Mouse (Mus musculus) embryo, embryonic 11 days (tissue): Measurements from ENCODE around the gene Ttyh3.

ENCODE experiments used
- DNase-seq: peaks from one replicate; pipeline ENCODE4 v3.0.0-alpha.2; 2015

Ttyh3 gene

DNA sequence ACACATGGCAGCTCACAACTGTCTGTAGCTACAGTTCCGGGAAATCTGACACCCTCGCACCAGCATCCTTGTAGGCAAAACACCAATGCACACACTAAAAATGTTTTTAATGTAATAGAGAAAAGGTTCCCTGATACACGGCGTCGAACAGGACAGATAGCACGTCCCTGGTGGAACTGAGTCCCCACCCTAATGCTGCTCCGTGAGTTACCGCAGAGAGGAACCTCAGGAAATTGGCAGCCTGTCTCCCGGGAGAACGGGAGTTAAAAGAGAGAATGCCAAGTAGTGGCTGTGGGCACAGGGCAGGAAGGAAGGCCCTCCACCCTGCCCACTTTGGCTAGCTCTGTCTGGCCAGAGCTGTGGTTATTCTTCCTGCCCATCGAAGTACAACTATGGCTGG, 2.4 kb upstream of the Ttyh3 start:
- no peak for DNase-seq

DNA sequence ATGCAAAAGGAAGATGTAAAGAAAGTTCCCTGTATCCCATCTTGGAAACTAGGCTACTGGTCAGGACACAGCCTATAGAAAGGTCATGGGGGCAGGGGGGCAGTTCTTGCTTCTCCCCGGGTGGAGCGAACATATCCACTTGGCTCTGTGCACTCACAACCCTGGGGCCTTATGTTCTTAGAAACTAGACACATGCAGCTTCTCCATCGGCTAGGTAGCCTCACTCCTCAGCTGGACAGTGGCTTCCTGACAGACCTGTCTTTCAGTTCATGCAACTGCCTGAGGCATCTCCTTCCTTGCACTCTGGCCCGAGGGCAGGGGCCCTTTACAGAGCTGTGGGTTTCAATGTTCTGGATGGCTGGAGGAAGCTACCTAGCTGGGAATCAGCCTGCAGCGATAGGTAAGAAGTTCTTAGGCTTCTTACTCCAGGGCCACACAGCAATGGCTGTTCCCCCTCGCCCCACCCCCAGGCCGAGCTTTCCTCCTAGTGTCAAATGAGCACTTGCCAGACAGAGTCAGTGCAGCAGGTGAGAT, 1.1 kb upstream of the Ttyh3 start:
- no peak for DNase-seq

DNA sequence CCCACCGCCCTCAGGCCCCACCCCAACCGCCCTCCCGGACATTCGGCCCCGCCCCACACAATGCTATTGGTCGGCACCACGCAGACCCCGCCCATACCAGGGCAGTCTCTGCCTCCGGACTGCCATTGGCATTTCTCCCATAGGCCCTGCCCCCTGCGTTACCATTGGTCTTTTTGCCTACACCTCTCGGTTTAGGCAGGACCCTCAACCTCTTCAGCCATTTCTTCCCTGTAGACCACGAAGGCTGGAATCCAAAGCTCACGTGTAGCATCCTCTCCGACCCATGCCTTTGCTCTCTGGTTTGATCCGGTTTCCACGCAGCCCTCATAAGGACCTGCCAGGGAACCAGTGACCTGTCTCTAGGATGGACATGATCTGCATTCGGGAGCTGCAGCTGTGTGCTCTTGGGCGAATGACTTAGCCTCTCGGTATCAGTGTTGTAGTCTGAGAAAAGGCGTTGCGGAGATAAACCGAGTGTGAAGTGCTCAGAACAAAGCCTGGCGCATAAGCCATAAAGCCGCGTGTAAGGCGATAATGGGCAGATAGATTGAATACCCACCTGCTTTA, 353 bp upstream of the Ttyh3 start:
- DNase-seq, result peak; percentile 99

DNA sequence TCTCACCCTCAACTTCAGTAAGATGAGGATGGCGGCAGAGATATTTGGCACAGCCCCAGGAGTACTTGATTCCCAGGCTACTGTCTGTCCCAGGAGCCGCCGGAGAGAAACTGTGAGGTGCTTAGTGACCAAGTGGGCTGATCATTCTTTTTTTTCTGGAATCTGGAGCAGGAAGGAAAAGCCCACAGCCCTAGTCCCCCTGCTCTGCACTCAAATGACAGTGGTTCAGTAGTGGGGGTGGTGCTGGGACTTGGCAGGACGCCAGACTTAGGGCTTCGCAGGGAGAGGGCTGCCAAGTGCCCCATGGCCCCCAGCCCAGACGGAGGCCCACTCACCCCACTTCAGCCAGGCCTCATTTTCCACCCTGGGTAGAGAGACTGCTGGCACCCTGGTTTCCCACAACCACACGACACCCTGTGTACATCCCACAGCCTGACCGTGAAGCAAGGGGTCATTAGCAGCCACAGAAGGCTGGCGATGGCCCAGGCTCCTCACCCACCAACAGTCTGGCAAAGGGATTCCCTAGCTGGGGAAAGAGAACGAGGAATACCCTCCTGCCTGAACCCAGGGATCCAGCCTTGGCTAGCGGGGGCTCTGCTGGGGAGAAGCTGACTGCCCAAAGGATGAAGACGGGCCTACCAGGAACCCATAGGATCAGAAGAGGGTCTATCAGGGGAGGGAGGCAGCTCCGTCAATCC, 861 bp downstream of the Ttyh3 start:
- DNase-seq, result peak; percentile 59

DNA sequence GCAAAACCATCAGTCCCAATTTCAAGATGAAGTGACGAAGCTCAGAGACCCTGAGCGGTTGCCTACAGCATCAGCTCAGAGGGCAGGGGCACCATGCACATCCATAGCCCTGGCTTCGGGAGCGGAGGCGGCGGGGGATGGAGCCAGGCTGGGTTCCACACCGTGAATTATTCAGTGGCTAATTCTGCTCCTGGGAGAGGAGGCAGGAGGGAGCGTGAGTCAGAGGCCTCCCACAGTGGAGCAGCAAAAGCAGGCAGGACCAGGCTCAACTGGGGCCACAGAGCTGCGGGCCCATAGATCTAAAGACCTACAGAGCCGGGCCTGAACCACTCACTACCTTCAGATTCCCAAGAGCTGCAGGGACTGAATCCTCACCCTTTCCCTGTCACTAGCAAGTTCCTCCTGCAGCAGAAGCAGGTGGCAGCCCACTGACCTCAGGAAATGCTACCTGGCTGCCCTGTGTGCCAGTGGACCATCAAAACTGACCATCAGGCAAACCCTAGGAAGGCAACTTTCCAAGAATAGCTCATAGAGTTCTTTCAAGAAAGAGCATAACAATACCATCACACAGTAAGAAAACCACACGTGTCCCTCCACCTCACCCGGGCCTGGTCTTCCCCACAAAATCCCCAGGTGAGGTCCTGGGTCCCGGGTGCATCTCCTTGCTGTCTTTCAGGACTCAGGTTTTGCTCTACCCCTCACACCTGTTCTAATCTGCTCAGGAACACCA, 1.6 kb downstream of the Ttyh3 start:
- no peak for DNase-seq

DNA sequence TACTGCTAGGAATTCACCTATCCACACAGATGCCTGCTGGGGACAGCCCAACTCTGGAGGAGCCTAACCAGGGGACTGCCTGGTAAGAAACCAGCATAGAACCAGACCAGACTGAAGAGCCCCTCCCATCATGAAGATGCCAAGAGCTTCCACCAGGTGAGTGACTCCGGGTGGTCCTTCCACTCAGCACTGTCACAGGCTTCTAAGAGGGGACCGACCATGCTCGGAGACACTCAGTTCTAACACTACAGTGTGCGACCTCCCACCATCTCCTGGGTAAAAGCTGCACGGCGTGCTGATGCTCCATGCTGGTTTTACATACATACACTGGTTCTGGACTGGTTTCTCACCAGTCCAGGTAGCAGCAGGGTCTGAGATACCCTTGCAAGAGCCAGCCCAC, 2.7 kb downstream of the Ttyh3 start:
- DNase-seq, result no peak

DNA sequence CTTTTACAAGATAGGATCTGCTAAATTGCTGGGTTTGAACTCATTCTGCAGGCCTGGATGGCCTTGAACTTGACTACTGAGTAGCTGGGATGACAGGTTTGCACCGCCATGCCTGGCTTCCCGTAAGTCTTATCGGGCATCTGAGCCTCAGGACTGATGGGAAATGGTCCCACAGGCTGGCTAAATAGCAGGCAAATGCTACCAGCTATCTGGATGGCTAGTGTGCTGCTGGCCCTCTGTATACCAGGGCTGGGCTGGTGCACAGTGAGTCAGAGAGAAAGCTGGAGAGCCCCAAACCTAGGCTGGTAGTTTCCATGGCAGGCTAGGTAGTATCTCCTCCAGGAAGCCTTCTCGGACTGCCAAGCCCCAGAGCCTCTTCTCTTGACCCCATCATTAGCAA, 3.4 kb downstream of the Ttyh3 start:
- DNase-seq, result no peak

DNA sequence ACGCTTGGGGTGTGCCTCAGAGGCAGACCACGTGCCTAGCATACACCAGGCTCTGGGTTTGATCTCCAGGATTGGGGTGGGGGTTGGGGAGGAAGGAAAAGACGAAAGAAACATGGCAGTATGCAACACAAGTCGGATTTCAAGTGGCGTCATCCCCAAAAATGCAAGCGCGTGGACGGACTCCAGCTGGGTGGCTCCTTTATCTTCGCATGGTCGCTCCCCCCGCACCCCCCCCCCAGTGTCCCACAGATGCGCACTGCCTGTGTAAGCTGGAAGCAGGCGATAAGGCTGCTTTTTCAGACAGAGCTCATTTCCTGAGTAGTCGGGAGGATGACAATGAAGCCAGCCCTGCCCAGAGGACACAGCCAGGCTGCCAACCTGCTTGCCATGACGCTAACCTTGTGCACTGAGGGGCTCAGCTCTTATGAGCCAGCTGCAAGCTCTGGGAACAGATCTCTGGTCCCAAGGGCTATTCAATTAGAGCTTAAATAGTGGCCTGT, 4.1 kb downstream of the Ttyh3 start:
- DNase-seq, result no peak

DNA sequence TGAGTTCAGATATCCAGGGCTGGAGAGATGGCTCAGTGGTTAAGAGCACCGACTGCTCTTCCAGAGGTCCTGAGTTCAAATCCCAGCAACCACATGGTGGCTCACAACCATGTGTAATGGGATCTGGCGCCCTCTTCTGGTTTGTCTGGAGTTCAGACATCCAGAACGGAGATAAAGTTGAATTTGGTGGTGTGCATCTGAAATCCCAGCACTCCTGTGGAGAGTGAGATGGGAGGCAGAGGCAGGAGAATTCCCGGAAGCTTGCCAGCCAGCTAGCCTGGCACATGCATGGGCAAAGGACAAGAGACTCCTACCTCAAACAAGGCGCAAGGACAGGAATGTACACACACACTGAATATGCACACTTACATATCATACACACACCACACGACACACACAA, 4.6 kb downstream of the Ttyh3 start:
- no peak for DNase-seq

DNA sequence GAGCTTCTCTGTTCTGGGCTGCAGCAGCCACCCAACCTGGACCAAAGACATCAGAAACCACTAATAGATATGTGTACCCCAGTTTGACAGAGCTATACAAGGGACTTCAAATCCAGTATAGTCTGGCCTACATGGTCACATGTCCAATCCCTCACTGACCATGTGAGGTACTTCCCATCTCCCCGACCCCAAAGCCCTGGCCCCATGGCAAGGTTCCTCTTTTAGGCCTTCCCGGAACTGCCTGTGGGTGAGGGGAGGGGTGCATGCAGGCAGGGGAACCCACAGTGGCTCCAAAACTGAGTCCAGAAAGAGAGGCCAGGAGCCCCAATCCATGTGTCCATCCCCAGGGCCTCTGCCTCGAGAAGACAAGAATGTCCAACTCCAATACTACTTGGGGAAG, 6.8 kb downstream of the Ttyh3 start:
- no peak for DNase-seq

DNA sequence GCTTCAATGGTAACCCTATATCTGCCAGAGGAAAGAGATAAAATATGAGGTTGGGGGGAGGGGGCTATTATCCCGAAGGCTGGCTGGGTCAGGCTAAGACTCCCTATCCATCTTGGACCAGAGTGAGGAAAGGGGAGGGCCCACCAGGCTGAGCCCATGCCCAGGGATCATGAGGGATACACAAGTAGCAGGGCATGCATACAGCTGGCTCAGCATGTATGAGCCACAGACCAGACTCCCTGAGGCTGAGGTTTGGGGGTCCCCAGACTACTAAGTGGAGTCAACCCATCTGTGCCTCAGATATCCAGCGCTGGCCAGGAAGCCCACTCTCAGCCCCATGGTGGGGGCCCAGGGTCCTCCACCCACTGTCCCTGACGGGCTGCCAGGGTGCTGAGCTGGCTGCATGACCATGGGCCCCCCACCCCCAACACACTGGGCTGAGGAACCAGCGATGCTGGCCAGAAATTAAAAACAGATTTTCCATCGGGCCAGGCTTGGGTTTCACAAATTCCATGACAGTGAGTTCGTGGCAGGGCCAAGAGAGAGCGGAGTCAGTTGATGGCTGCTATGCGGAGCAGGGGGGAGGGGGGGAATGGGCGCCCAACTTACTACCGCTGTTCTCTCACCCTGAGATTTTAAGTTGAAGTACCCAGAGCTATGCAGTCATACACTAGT, 7.4 kb downstream of the Ttyh3 start:
- peak; percentile 76 for DNase-seq

DNA sequence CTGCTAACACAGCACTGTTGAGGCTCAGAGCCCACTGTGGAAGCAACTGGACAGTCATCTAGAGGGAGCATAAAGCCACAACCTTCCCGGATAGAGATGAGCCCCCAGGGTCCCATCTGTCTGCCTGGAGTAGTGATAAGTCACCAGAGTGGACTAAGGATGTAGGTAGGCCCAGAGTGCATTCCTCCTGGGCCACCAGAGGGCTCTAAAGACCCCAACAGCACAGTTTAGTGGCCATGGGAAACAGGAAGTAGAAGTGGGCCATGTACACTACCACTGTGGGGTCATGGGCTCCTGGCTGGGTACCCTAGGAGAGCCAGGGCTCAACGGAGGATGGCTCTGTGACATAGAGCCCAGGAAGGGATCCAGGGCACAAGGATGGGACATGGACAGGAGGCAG, 8.0 kb downstream of the Ttyh3 start:
- no peak for DNase-seq

DNA sequence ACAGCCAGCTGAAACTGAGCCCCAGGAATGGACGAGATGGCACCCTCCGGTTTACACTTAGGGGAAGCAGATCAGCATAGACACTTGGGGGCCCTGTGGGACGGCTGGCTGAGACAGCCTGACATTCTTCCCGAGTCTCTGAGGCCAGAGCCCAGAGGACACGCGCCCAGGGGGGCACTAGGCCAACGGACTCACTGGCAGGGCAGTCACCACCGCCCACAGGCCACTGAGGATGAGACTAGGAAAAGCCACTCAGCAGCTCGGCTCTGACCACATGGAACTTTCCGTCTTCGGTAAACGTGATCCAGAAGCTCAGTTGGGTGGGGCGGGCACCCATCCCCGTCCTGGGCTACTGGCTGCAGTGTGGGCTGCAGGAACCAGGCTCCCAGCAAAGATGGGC, 9.0 kb downstream of the Ttyh3 start:
- no peak for DNase-seq

DNA sequence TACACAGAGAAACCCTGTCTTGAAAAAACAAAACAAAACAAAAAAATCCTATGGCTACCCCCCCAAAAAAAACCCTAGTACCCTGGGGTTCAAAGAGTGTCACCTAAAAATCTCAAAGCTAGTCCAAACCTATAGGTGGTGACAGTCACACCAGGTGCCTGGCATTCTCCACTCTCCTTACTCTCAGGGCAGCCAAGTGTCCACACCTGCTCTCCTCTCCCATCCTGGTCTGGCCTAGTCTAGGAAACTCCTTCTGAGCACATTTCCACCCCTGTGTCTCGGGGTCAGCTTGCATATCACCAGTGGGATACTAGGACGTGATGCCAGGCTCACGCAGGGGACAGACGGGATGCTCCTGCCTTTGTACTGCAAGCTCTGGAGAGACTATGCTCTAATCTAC, 9.5 kb downstream of the Ttyh3 start:
- no peak for DNase-seq

DNA sequence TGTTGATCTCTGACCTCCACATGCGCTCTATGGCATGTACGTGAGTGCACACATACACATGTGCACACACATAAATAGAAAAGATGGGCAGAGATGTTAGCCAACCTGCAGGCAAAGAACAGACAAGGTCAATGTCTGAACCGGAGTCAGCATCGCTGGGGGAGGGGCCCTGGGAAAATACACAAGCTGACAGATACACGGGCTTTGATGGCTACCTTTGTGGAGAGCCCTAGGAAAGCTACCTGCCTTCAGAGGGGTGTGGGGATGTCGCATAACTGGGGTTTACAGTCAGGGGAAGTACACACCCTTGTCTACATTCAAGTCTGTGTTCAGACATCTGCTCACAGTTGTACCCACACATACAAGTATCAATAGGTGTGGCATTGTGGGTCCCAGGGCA, 10.3 kb downstream of the Ttyh3 start:
- DNase-seq, result no peak

DNA sequence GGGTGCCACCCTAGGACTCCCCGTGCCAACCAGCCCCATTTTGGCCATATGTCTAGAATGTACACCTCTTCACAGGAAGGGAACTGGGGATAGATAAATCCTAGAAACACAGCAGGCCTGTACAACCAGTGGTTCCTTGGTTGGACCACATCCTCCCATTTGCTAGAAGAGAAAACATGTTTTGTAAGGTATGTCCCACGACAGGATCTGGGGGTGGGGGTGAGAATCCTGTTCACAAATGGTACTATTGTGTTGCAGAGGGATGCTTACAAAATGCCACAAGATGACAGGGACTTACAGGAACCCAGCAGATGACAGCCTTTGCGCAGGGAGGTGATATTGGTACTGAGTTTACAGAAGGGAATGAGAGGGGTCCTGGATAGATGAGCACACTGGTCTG, 10.8 kb downstream of the Ttyh3 start:
- DNase-seq, result no peak

DNA sequence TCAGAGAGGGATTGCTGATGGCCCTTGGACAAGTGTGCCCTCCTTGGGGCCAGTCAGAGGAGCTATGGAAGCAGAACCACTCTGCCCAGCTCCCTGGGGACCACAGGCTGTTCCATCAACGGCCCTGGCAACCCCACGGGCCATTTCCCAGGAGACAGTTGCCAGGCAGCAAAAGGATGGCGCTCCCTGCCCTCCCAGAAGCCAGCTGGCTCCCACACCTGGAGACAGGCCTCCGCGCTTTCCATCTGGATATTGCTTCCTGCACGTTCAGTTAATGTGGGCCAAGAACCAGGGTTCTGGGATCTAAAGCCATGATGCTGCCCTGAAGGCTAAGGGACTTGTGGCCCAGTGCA, 11.8 kb downstream of the Ttyh3 start:
- no peak for DNase-seq

DNA sequence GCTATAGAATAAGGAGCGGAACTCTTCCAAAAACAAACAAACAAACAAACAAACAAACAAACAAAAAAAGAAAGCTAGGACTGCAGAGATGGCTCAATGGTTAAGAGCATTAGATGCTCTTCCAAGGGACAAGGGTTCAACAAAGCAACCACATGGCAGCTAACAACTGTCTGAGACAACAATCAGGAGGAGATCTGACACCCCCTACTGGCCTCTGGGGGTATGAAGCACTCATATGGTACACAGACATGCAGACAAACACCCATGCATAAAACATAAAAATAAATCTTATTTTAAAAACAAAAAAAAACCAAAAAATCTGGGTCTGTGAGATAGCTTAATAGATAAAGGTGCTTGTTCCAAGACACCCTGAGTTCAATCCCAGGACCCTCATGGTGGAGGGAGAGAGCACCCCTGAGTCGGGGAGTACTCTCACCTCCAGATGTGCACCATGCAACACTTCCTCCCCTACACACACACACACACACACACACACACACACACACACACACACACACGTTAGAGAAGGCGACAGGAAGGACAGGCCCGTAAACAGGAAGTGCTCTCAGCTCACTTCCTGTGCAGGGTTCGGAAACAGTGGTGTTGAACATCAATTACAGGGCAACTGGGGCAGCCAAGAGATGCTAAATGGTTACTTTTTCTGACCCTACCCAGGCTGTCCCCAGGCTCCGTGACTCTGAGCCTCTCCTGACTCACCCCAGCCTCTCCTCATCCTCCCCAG, 12.3 kb downstream of the Ttyh3 start:
- DNase-seq, result no peak

DNA sequence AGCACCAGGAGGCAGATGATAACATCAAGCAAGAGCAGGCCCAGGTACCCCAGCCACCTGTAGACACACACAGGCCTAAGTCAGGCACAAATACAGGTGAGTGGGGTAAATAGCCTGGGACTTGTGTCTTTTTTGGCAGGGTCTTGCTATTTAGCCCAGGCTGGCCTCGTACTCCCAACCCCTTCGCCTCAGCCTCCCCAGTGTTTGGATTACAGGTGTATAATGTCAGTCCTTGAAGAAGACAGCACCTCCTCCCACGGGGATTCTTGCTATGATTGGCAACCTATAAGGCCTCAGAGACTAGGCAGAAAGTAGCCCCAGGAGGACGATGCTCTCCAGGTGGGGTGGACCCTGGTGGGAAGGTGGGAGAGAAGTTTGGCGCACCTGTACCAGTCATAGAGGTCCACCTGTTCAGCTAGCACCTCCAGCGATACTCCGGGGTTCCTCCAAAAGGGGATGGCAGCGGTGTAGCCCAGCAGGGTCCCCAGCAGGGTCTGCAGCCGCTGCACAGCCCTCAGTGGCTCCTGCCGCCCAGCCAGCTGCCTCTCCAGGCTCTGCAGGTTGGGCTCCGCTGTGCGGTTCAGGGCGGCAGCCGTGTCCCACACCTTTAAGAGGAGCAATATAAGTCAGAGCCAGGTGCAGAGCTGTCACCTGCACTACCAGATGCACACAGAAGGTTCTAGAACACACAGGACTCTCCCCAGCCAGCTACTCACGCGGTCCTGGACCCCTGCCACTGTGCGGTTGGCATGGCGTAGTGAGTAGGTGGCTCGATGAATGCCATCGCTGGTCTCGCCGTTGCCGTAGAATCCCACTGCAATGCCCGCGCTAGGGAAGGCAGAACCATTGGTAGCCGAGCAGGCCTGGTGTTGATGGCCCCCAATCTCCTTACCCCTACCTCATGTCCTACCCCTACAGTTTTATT, 13.8 kb downstream of the Ttyh3 start:
- DNase-seq, result no peak

DNA sequence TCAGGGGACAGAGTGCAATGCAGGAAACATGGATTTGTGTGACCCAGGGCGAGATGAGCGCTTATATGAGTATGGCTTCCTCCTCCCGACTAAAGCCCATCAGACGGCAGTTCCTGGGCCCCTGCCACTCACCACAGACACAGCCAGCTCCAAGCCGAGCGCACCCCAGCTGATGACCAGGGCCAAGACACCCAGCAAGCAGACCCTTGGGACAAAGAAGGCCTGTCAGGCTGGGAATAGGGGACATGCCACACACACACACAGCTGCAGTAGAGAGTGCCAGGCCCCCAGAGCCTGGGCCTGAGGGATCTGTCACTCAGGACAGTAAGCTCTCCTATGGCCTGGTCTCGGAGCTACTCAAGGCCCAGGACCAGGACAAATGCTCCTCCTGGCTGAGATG, 15.4 kb downstream of the Ttyh3 start:
- DNase-seq, result no peak

DNA sequence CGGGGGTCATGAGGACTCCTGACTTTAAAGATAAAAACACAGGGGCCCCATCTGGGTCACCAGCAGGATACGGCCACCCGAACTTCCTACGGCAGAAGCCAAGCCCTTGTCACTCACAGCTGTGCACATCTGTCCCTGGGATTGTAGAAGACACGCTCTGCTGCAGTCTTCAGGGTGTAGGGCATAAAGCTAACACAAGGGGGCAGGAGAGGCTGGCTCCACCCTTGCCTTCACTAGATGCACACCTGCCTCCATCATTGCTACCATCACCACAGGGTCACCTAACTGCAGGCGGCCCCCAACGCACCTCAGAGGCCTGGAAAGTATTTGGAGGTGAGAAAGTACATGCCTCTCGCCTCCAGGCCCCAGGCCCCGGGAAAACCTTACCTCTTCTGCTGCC, 19.8 kb downstream of the Ttyh3 start:
- DNase-seq, result no peak

DNA sequence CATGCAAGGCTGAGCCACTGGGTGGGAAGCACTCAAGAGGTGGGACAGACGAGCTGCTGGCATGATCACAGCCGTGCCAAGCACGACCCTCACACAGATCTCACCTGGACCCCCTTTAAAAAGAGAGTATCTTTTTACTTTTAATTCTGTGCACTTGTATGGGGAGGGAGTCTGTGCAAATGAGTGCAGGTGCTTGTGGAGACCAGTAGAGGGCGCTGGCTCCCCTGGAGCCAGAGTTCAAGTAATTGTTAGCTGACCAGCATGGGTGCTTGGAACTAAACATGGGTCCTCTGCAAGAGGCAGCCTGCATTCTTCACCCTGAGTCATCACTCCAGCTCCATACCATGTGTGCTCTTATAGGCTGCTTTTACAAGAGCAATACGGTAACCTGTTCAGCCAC, 21.3 kb downstream of the Ttyh3 start:
- no peak for DNase-seq
